Mouse (Mus musculus) spleen, postnatal 14 days (tissue): ENCODE measurements around the gene Zfp65.
"Not testable (repeated sequence)": the region's sequence is repeated elsewhere in the genome, so short reads cannot be mapped to it uniquely, and the experiment has no call there.

Experiments used
- DNase-seq, 2 experiments: peaks; one replicate each; pipeline ENCODE4 v3.0.0; 2021 to 2022; ENCODE audit warnings: low spot score in 2 of 2

Gene Zfp65

DNA sequence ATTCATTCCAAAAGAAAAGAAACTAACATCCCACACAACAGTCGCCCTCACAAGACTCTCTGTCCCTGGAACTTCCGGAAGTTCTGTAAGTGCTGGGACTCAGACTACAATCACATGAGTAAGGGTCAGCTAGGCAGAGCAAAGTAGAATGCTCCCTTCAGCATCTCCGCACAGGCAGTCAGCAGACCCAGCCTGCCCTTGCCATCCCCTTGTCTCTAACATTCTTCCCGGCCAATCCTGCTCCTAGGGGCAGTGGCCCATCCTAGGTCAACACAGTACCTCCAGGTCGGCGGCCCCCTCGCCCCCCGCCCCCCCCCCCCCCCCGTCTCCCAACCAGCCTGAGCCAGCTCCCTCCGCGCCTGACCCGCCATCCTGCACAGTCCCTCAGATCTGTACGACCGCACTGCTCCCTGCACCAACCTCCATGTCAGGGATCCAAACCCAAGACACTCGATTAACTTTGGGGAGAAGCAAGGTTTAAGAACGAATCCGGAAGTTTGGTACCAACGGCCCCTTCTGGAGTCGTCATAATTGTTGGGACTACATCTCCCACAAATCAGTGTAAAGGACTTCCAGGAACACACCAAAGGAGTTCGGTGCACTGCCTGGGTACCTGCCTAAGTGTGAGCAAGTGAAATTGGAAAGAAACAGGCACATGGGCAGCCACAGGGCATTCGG lies at the start of gene Zfp65:
Zfp65 (minus strand) TSS at position 533 of the 678 bp plus-strand sequence.
- DNase-seq = no peak

DNA sequence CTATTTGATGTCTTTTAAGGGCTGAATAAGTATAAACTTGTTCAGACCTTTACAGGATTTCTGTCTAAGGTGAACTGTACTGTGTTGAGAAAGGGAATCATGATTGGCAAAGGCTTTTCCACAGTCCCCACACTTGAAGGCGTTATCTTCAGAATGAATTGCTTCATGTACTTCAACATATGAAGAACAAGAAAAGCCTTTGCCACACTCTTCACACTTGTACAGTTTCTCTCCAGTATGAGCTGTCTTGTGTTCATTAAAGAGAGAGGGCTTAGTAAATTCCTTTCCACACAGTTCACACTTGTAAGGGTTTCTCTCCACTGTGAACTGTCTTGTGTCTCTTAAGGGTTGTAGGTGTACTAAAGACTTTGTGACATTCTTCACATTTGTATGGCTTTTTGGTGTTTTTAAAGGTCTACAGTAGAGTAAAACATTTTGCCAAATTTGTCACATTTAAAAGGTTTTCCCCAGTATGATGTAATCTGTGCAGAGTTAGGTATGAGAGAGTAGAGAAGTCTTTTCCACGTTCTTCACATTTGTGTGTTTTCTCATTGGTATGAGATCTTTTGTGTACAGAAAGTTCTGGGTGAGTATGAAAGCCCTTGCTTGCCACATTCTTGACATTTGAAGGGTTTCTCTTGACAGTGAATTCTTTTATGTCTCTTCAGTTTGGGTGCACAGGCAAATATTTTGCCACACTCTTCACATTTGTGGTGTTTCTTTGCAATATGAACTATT lies 34.2 kb upstream of the Zfp65 start:
- no peak for DNase-seq

DNA sequence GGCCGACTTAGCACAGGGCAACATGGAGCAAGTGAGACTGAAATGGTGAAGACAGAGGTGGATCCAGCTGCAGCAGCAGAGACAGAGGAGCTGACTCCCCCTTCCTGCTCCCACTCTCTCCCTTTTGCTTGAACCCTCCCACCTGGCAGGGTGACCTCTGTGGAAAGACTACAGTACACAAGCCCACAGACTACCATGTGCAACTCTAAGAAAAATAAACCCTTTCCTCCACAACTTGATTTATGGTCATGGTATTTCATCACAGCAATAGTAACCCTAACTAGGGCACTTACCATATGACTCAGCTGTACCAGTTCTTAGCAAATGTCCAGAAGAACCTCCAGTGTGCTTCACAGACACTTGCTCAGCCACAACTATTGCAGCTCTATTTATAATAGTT lies 31.0 kb upstream of the Zfp65 start:
- DNase-seq = no peak

DNA sequence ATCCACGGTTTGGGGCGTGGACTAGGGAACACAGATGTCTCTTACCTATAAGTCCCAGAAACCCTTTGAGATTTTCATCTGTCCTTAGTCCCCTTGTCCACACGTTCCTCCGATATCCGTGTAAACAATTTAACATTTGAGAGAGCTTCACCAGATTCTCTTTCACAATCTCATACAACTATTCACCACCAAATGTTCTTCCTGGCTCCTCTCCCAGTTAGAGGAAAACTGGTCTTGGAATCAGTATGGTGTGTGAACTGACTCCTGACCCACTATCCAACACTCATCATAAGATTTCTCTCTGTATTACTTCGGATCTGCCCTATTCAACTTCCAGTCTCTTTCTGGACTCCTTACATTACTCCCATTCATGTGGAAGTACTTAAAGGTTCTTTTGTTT lies 26.8 kb upstream of the Zfp65 start:
- no peak for DNase-seq

DNA sequence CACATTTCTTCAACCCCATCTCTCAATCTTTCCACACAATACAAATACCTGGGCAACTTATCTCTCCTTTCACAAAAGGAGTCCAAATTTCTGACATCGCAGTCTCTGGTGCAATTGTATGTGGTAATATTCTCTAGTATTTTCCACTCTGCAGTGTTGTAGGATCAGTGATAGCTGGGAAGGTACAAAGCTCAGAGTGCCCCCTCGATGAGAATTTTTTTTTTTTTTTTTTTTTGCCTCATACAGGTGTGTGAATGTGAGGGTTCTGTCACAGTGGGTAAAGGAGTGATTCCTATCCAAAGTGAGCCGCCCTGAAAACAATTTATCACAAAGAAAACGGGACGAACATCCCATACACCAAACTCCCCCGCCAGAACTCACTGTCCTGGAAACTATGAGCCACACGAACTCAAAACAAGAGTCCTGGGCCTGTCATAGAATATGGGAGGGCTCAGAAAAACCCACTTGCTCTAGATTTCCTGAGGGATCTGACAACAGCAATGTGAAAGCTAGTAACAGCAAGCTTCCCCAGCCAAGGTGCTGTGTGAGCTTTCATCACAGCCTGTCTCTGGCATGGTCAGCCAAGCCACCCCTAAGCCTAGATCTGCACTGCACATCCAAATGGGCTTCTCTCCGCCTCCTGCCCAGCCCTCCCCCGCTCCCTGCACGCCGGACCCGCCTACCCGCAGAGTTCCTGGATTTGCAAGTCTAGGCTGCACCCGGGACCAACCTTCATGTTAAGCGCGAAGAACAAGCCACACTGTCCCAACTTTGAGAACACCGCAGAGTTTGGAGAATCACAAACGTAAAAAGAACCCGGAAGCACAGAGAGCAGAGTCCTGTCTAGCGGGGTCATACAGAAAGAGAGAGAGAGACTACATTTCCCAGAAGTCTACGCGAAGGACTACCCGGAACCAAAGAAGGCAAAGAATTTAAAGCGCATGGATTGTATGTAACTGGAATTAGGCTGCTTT lies 25.6 kb upstream of the Zfp65 start, which contains the start of gene Zfp85:
Zfp85 (minus strand) TSS at position 896 of the 974 bp plus-strand sequence.
- DNase-seq = peak; percentile 14 to 20

DNA sequence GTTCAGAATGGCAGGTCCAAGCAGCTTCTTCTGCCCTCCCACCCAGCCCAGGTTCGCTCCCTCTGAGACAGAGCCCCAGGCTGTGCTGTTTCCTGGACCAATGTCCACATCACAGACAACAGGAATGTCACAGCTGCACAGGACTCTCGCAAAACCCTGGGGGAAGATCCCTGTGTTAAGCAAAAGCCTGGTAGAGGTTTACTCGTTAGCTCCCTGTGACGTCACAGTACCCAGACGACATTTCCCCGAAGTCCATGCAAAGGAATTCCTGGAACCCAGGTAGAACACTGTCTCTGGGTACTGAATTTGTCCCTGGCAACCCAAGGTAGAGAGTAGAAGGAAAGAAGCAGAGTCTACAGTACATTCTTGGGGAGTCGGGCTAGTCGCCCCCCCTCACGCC lies 14.9 kb upstream of the Zfp65 start:
- no peak for DNase-seq

DNA sequence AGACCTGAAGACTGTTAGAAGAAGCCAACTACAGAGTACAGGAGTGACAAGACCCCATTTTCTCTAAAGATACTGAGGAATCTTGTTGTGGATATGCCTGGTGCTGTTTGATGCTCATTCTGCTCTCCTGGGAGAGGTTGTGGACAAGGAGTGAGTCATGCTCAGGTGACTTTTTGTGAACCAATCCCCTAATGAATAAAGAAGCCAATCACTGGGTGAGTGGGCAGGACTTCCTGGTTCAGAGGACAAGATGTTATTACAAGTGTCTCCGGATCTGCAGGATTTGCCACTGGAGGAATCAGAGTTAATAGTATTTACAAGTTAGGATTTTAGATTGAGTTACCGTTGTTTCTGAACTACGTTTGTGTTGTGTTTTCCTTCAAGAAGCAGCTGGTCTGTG lies 14.0 kb upstream of the Zfp65 start:
- no peak for DNase-seq

DNA sequence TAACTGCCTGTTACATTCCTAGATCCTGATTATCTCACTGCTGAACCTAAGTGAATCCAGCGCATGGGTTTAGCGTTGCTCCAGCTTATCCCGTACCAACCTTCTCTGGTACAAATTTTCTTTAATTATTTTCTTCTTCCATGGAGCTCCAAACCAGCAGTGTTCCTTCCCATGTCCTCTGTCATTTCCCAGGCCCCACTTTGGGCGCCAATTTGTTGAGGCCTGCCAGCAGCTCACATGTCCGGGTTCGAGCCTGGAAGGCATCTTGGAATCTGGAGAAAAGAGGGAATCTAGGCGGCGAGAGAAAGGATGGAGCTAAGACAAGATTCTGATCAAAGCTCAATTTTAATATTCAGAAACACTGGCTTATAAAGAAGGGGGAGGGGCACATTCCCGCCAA lies 5.4 kb upstream of the Zfp65 start:
- DNase-seq = not testable (repeated sequence)

DNA sequence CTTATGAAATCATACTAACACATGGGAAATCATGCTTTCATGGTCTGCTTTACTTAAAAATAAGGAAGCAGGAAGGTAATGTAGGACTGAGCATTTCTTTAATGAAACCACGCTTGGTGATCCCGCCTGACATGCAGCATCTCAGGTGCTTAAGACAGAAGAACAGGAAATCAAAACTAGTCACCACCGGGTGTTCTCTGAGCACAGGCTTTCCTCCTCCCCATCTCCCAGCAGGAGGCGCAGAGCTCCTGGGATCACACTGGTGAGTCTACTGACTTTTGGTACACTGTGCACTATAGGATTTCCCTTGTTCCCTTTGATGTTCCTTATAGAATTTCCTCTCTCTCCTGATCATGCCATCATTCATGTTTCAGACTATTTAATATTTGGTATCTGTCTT lies 468 bp upstream of the Zfp65 start:
- not testable (repeated sequence) for DNase-seq

DNA sequence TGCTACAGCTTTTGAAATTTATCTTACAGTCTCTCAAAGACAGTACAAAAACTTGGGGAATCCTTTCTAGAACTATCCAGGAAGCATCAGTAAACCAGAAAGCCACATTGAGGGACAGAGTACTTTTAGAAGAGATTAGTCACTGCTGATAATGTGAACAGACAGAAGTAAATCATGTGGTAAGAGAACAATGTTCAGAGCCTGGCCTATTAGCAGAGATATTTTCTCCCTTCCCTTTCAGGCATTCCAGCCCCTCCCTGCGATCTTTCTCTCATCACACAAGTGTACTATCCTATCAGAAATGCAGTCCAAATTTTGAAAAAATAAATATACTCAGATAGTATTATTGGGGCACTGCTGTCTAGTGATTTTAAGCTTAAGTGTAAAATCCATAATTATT lies 867 bp downstream of the Zfp65 start:
- no peak for DNase-seq

DNA sequence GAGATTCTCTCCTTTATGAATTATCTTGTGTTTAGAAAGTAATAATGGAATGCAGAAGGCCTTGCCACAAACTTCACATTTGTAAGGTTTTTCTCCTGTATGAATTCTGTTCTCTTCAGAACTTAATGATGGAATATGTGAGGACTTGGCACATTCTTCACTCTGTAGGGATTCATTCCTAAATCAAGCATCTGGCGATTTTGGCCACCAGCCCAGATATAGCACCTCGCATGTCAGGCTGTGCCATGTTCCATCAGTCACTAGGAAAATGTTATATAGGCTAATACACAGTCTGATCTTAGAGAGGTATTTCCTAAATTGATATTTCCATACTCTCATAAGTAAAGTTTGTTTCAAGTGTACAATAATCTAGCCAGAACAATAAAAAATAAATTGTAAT lies 3.6 kb downstream of the Zfp65 start:
- DNase-seq = not testable (repeated sequence)

DNA sequence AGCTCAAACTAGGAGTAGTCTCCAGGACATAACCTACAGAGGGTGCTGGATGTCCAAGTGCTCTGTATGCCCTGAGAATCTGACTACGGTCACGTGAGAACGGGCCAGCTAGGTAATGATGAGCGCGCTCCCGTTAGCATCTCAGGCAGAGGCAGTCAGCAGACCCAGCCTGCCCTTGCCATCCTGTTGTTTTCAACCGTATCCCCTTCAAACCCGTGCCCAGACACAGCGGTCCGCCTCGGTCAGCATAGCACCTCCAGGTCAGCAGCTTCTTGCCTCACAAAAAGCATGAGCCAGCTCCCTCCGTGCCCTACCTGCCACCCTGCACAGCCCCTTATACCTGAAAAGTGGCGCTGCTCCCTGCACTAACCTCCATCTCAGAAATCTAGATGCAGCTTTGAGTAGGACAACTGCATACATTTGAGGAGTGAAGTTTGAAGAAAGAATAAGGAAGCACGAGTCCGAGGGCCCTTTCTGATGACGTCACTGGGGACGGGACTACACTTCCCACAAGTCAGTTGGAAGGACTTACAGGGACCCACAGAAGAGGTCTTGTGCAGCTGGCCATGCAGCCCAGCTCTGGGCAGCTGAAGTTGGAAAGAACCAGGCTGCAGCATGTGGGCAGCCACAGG lies 5.0 kb downstream of the Zfp65 start:
- DNase-seq = peak; percentile 60 to 79

DNA sequence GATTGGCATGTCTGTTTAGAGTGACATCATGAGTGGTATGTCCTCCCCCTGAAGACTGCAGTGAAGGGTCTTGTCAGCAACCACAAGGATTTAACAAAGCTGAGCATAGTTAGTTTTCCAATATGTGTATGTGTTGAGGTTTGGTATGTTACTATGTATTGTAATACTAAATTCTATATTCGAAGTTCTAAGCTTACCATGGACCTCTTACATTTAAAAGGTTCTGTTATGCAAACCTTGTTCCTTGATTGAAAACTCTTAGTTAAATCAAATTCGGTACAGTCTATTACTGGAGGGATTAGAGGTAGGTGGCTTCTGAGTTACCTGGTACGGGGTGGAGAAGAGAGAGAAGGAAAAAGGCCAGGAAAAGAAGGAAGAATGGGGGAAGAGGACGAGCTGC lies 42.0 kb downstream of the Zfp65 start, which contains the start of gene Zfp738:
Zfp738 (minus strand) TSS at position 101 of the 400 bp plus-strand sequence.
- DNase-seq = no peak

DNA sequence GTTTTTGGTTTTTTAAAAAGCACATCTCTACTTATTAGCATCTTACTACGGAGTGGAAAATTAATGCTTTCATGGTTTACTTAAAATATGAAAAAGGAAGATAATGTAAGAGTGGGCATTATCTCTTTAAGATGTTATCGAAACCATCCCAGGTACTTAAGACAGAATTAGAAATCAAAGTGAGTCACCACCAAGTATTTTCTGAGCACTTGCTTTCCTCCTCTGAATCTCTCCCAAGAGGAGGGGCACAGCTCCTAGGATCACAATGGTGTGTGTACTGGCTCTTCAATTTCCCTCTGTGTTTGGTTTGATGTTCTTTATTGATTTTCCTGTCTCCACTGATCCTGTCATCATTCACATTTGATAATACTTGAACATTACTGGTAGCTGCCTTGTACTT lies 45.1 kb downstream of the Zfp65 start:
- DNase-seq = not testable (repeated sequence)

DNA sequence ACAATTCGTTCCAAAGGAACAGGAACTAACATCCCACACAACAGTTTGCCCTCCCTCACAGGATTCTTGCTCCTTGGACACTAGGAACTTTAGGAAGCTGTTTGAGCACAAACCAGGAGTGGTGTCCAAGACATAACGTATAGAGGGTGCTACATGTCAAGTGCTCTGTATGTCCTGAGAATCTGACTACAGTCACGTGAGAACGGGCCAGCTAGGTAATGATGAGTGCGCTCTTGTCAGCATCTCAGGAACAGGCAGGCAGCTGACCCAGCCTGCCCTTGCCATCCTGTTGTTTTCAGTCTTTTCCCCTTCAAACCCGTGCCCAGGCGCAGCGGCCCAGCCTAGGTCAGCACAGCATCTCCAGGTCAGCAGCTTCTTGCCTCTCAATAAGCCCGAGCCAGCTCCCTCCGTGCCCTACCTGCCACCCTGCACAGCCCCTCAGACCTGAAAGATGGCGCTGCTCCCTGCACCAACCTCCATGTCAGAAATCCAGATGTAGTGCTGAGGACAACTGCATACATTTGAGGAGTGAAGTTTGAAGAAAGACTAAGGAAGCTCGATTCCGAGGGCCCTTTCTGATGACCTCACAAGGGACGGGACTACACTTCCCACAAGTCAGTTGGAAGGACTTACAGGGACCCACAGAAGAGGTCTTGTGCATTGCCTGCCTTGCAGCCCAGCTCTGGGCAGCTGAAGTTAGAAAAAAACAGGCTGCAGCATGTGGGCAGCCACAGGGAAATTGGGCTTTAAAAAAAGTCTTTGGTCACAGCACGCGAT lies 45.8 kb downstream of the Zfp65 start:
- DNase-seq = peak; percentile 25 to 65

DNA sequence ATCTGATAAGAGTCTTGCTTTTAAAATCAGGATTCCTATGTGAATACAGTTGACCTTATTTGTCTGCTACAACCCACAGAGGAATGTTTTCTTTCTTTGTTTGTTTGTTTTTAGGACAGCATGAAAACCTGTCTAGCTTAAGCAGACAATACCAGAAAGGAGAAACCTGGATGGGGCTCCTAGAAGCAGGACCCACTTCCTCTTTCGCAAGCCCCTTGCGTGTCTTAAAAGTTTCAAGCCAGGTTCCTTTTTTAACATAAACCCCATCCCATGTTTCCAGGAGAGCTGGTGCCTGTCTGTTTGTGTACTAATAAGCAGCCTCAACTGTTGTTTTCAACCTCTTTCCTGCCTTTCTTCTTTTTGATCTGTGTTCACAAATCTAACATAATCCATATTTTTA lies 54.1 kb downstream of the Zfp65 start:
- no peak for DNase-seq
